In genomic region chr5:118619801-118620200, GRCm38 (mm10) we compare ENCODE assay signal across 11 mouse cellular contexts. TPM values are rescaled to one million over a fixed set of nuclear protein-coding genes. Genes with fewer than 3 reads are reported as not detected.
DNase-seq lines count a peak whose midpoint lies in the region; ATAC-seq and TF ChIP-seq lines count a peak whose summit lies in the region.
"Had no signal": no experiment of that assay in that cellular context is flagged by ENCODE, and none has a peak within 500 bp of the region (broad histone marks: within the 10 kb centered on the region; RNA-seq: fewer than 3 reads in every experiment).

No protein-coding gene starts in this region.

- WGBS in forebrain, embryonic 16.5 days: 32% methylated on average over 7 of the region's 7 CpGs
- whole genome bisulfite sequencing in midbrain, embryonic 13.5 days: 23% methylated on average over 7 of the region's 7 CpGs
- 74% methylated on average over 7 of the region's 7 CpGs for WGBS in cerebellum, adult 2 months

- no peak for TF ChIP-seq POLR2A in cerebellum, adult 2 months (IDR thresholded peaks at IDR 0.05; ENCODE audit: borderline replicate concordance, insufficient read depth, low read length)

- H3K9me3 ChIP-seq in ES-E14 (ENCODE audit: control insufficient read depth, insufficient read depth, low read depth, low read length): no peaks in the 10 kb centered on the region
- H3K9me3 ChIP-seq in forebrain, embryonic 16.5 days (ENCODE audit: control insufficient read depth, low read length): no peaks in the 10 kb centered on the region
- no peaks in the 10 kb centered on the region for H3K9me3 ChIP-seq in midbrain, embryonic 13.5 days

- intact Hi-C loops in gastrocnemius, adult 2 months (cut with DNase I): no loop called here
- intact Hi-C loops in gastrocnemius, postnatal 36 days (cut with DNase I): no loop called here

- DNase-seq in gastrocnemius, adult 2 months: peak; percentile 61
- no peak for DNase-seq in gastrocnemius, postnatal 36 days
- DNase-seq in ES-E14 (ENCODE audit: low read depth, low spot score): no peak
- DNase-seq in cerebellum, adult 2 months: no peak
- DNase-seq in spleen, adult 12 weeks (ENCODE audit: low spot score): no peak
- DNase-seq: cerebellum, postnatal 14 days; heart, adult 2 months; spleen, adult 18-20 months had no signal

- H3K27ac ChIP-seq in gastrocnemius, adult 2 months: peak overlapping the region; percentile 39; the same call in 1 of the 2 replicates
- H3K27ac ChIP-seq in ES-E14 (ENCODE audit: insufficient read depth, low read depth, low read length, poor library complexity, severe bottlenecking): no peak overlapping the region
- peak overlapping the region; percentile 27; the same call in 1 of the 2 replicates for H3K27ac ChIP-seq in forebrain, embryonic 16.5 days (ENCODE audit: low read length)
- peak overlapping the region; percentile 68 for H3K27ac ChIP-seq in midbrain, embryonic 13.5 days
- H3K27ac ChIP-seq in cerebellum, adult 2 months (ENCODE audit: insufficient read depth, low read length): no peak overlapping the region
- H3K27ac ChIP-seq: heart, adult 2 months had no signal

- H3K27me3 ChIP-seq in forebrain, embryonic 16.5 days (replicated peaks; ENCODE audit: control insufficient read depth, insufficient read depth, low read length): no peaks in the 10 kb centered on the region
- no peaks in the 10 kb centered on the region for H3K27me3 ChIP-seq in midbrain, embryonic 13.5 days
- no peaks in the 10 kb centered on the region for H3K27me3 ChIP-seq in cerebellum, adult 2 months (ENCODE audit: control insufficient read depth, insufficient read depth, low read length)

- no peak for TF ChIP-seq CTCF in gastrocnemius, adult 2 months (IDR thresholded peaks at IDR 0.05)
- TF ChIP-seq CTCF in cerebellum, adult 2 months (IDR thresholded peaks at IDR 0.05; ENCODE audit: borderline replicate concordance, insufficient read depth, low read depth, low read length): no peak

- no peak overlapping the region for H3K4me2 ChIP-seq in forebrain, embryonic 16.5 days (ENCODE audit: low read length)
- H3K4me2 ChIP-seq in midbrain, embryonic 13.5 days (replicated peaks): 0 out of 2 replicates have a peak overlapping the region, but pooled peaks have one; percentile 4

- no peak overlapping the region for H3K4me3 ChIP-seq in gastrocnemius, adult 2 months
- no peak overlapping the region for H3K4me3 ChIP-seq in ES-E14 (ENCODE audit: insufficient read depth in 1 of 2, low read depth in 1 of 2, low read length in 2 of 2, poor library complexity in 1 of 2, severe bottlenecking in 1 of 2)
- no peak overlapping the region for H3K4me3 ChIP-seq in forebrain, embryonic 16.5 days (replicated peaks; ENCODE audit: low read length)
- H3K4me3 ChIP-seq in midbrain, embryonic 13.5 days (replicated peaks): no peak overlapping the region
- no peak overlapping the region for H3K4me3 ChIP-seq in cerebellum, adult 2 months (replicated peaks; ENCODE audit: insufficient read depth, low read depth, low read length)
- H3K4me3 ChIP-seq: heart, adult 2 months had no signal

- H3K4me1 ChIP-seq in ES-E14 (ENCODE audit: control insufficient read depth in 2 of 2, insufficient read depth in 2 of 2, low read length in 2 of 2, poor library complexity in 1 of 2): peaks cover 2 to 14% of the 10 kb centered on the region in 2 experiments; a peak in 2 of 4 replicates
- H3K4me1 ChIP-seq in forebrain, embryonic 16.5 days (replicated peaks; ENCODE audit: control insufficient read depth, insufficient read depth, low read length): peaks cover 45% of the 10 kb centered on the region
- peaks cover 50% of the 10 kb centered on the region for H3K4me1 ChIP-seq in midbrain, embryonic 13.5 days (replicated peaks)
- H3K4me1 ChIP-seq in cerebellum, adult 2 months (ENCODE audit: control insufficient read depth, insufficient read depth, low read length): peaks cover 37% of the 10 kb centered on the region

- no peaks in the 10 kb centered on the region for H3K36me3 ChIP-seq in ES-E14 (ENCODE audit: control insufficient read depth, insufficient read depth, low read length, poor library complexity, severe bottlenecking)
- H3K36me3 ChIP-seq in forebrain, embryonic 16.5 days (ENCODE audit: control insufficient read depth, insufficient read depth): no peaks in the 10 kb centered on the region
- H3K36me3 ChIP-seq in midbrain, embryonic 13.5 days: no peaks in the 10 kb centered on the region

- no peak overlapping the region for H3K9ac ChIP-seq in ES-E14 (ENCODE audit: insufficient read depth, low read depth, low read length, poor library complexity, severe bottlenecking)
- no peak overlapping the region for H3K9ac ChIP-seq in forebrain, embryonic 16.5 days (replicated peaks; ENCODE audit: low read depth, low read length)
- H3K9ac ChIP-seq in midbrain, embryonic 13.5 days (replicated peaks): no peak overlapping the region; the same call in 1 of the 2 replicates

- in situ Hi-C loops in ES-E14 (cut with MboI; ENCODE audit: low sequenced_read_pairs in 2 of 2, unreplicated experiment in 2 of 2): no loop called here

- peak; percentile 37 for ATAC-seq in forebrain, embryonic 16.5 days
- peak; percentile 84 for ATAC-seq in midbrain, embryonic 13.5 days
- no peak for ATAC-seq in erythroid progenitor cell, adult 5-6 weeks (replicated peaks; ENCODE audit: low FRiP score, poor library complexity, severe bottlenecking)

TF ChIP-seq in ES-E14, 5 proteins besides CTCF, POLR2A, EP300 and RAD21:
- TF ChIP-seq MAFK (IDR thresholded peaks at IDR 0.05; ENCODE audit: insufficient read depth, low read depth, low read length): peak; percentile 69; the same call in 1 of the 2 replicates
- no peak for TF ChIP-seq CHD2 (IDR thresholded peaks at IDR 0.05; ENCODE audit: low read depth, low read length)

RNA-seq across cellular contexts. Expression of gene Med13l, which starts 59.3 kb away (rescaled TPM):
- total RNA-seq in gastrocnemius, adult 2 months (2021): 10 to 100 TPM; 21.5 to 28.3 TPM
- total RNA-seq in gastrocnemius, postnatal 36 days (2021): 10 to 100 TPM; 20.4 to 22.4 TPM
- 52.4 and 61.6 TPM in 2 replicates for total RNA-seq in ES-E14 (2012; rRNA removed)
- polyA plus RNA-seq in forebrain, embryonic 16.5 days (2015; fragmentation: Nextera tagmentation; extraction: Ambion mirVana): 24.9 and 25.8 TPM in 2 replicates
- polyA plus RNA-seq in midbrain, embryonic 13.5 days (2015; fragmentation: Nextera tagmentation; extraction: Ambion mirVana): 16.8 and 16.9 TPM in 2 replicates
- total RNA-seq in erythroid progenitor cell, adult 5-6 weeks (2015; ENCODE audit: low replicate concordance): 129 and 136 TPM in 2 replicates
- total RNA-seq in erythroid progenitor cell, adult 5-6 weeks (2017; ENCODE audit: low replicate concordance): 166 and 173 TPM in 2 replicates
- polyA plus RNA-seq in cerebellum, adult 2 months (2012; rRNA removed): 22.7 and 23.0 TPM in 2 replicates

Comparison
In these comparisons a context has a peak if more than half of its experiments do, and no peak if none do; other contexts are left out.
1. H3K27ac ChIP-seq: peak in gastrocnemius, adult 2 months (single experiment), forebrain, embryonic 16.5 days (single experiment) and midbrain, embryonic 13.5 days (single experiment); none in ES-E14 (single experiment) and cerebellum, adult 2 months (single experiment).